Mouse (Mus musculus) hindbrain, embryonic 11.5 days (tissue): ENCODE results near the gene Gm26741. TPM values are rescaled to one million over a fixed set of nuclear protein-coding genes. Genes with fewer than 3 reads are reported as not detected.
A peak's percentile ranks its signal among the peaks of the same experiment; 100 is the strongest.

Experiments used
- ATAC-seq: fragments of 200-750 bp; cut with Nextera tagmentation; 2 replicates; pipeline ENCODE4 v1.8.0; 2017; ENCODE audit warnings: mild to moderate bottlenecking, moderate TSS enrichment, moderate library complexity; ENCODE audit not compliant: low FRiP score
- DNase-seq: peaks from one replicate; pipeline ENCODE4 v3.0.0-alpha.2; 2015; ENCODE audit warnings: low spot score
- H3K27ac ChIP-seq: fragments of 300-500 bp; sonication (generic); 2 replicates; pipeline ENCODE4 v1.5.1; 2014; ENCODE audit warnings: mild to moderate bottlenecking, low read depth, low read length
- H3K27me3 ChIP-seq: fragments of 300-500 bp; sonication (generic); 2 replicates; pipeline ENCODE4 v1.6.1; 2014; ENCODE audit warnings: mild to moderate bottlenecking, low read length, moderate library complexity, mixed read lengths; ENCODE audit not compliant: control insufficient read depth, insufficient read depth
- H3K36me3 ChIP-seq: fragments of 300-500 bp; sonication (generic); 2 replicates; pipeline ENCODE4 v1.6.1; 2014; ENCODE audit warnings: mild to moderate bottlenecking, low read length, moderate library complexity, mixed read lengths; ENCODE audit not compliant: control insufficient read depth, insufficient read depth
- H3K4me1 ChIP-seq: fragments of 300-500 bp; sonication (generic); replicated peaks from 2 replicates; pipeline ENCODE4 v1.6.1; 2014; ENCODE audit warnings: low read length, mixed read lengths; ENCODE audit not compliant: control insufficient read depth, insufficient read depth
- H3K4me2 ChIP-seq: fragments of 300-500 bp; sonication (generic); replicated peaks from 2 replicates; pipeline ENCODE4 v1.6.1; 2014; ENCODE audit warnings: mild to moderate bottlenecking, low read depth, low read length
- H3K4me3 ChIP-seq: fragments of 300-500 bp; sonication (generic); 2 replicates; pipeline ENCODE4 v1.5.1; 2014; ENCODE audit warnings: low read depth, low read length
- H3K9ac ChIP-seq: fragments of 300-500 bp; sonication (generic); 2 replicates; pipeline ENCODE4 v1.6.1; 2014; ENCODE audit warnings: low read depth, low read length
- H3K9me3 ChIP-seq: fragments of 300-500 bp; sonication (generic); 2 replicates; pipeline ENCODE4 v1.6.1; 2016; ENCODE audit warnings: low read length; ENCODE audit not compliant: control insufficient read depth
- WGBS: fragments of 180-500 bp; shearing (Covaris S2); extraction: QIAGEN DNeasy Blood & Tissue Kit; methylation state at CpG from one replicate; pipeline ENCODE4 v1.1.7; 2014; 5-methylcytosine and 5-hydroxymethylcytosine counted together
- polyA plus RNA-seq: library from polyadenylated mRNA; unstranded; fragments of >200 nt; fragmentation: Nextera tagmentation; extraction: Ambion mirVana; gene quantifications from 2 replicates; pipeline ENCODE4 v1.2.1, GENCODE M21; 2014

The Gm26741 gene
- polyA plus RNA-seq, 1 experiment from 2014 or later, result not detected

DNA sequence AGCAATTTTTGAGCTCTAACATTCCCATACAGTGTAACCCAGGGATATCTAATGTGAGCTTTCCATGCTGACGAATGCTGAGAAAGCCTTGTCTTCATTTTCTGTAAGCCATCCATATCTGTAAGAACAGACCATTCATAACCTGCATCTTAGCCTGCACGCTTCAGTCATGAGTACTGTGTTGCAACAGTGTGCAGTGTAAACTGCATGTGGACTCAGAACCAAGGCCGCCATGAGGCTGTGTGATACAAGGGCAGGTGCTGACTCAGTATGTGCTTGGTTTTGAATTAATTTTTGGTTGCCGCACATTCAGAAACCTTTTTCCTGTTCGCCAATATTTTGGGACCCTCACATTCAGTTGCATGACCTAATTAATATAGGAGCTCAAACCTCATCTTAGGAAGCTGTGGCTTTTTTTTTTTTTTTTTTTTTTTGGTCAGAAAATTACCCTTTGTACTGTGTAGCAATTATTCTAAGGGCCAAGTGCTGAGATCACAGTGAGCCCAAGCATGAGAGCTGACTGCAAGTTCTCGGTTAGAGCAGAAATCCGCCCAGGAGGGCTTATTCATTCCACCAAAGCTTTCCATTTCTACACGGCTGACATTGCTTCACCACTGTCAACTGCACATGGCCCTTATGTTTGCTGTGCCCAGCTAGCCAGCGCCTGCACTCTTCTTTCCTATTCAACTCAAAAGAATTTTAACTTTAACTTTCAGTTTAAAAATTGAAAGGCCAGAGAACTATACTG is 2.5 kb downstream of the Gm26741 start:
- no peaks in the 10 kb centered on the region for H3K36me3 ChIP-seq
- H3K4me2 ChIP-seq, result no peak overlapping the region
- no peak for ATAC-seq
- H3K4me1 ChIP-seq, result no peaks in the 10 kb centered on the region
- H3K27ac ChIP-seq, result no peak overlapping the region
- no peaks in the 10 kb centered on the region for H3K9me3 ChIP-seq
- H3K9ac ChIP-seq, result no peak overlapping the region
- 93% methylated on average over 9 of the region's 9 CpGs for WGBS
- H3K27me3 ChIP-seq, result no peaks in the 10 kb centered on the region
- DNase-seq, result no peak
- no peak overlapping the region for H3K4me3 ChIP-seq

DNA sequence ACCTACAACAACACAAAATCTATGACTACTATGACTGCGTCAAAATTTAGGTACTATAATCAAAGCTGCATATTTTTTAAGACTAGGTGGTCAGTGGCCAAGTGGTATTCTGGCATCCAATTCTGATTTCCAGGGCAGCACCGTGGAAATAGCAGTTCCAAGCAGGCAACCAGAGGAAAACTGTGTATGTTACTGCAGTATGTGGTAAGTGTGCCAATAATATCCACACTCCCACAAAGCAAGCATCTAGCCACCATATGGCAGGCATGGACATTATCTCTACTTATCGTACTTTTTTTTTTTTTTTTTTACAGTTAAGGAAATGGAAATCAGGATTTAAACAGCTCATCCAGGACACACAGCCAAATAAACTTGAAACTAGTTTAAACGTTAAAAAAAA is 9.8 kb downstream of the Gm26741 start:
- no peak overlapping the region for H3K4me2 ChIP-seq
- no peaks in the 10 kb centered on the region for H3K9me3 ChIP-seq
- 95% methylated on average over 4 of the region's 4 CpGs for WGBS
- no peak overlapping the region for H3K9ac ChIP-seq
- no peak overlapping the region for H3K4me3 ChIP-seq
- no peaks in the 10 kb centered on the region for H3K36me3 ChIP-seq
- no peak overlapping the region for H3K27ac ChIP-seq
- H3K27me3 ChIP-seq, result no peaks in the 10 kb centered on the region
- DNase-seq (no peak), ATAC-seq (no peak)
- H3K4me1 ChIP-seq, result no peaks in the 10 kb centered on the region

DNA sequence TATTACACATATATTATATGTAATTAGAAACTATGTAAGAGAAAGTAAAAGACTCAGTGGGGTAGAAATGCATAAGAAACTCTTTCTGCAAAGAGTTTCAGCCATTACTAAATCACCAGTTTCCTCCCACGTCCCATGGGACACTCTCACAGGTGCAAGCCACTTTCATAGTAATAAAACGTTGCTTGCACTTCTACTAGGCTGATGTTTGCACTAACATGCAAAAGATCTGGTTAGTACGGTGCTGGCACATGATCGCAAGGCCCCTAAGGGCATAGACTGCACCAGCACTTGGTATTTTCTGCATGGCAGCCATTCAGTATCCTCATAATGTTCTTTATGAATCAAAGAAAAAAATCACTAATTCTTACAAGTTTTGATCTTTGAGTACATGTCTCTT is 15.3 kb downstream of the Gm26741 start:
- no peaks in the 10 kb centered on the region for H3K36me3 ChIP-seq
- H3K4me3 ChIP-seq, result no peak overlapping the region
- no peak overlapping the region for H3K4me2 ChIP-seq
- DNase-seq, result no peak
- 82% methylated on average over 4 of the region's 4 CpGs for WGBS
- H3K4me1 ChIP-seq, result no peaks in the 10 kb centered on the region
- no peaks in the 10 kb centered on the region for H3K9me3 ChIP-seq
- no peak for ATAC-seq
- no peak overlapping the region for H3K27ac ChIP-seq
- no peaks in the 10 kb centered on the region for H3K27me3 ChIP-seq
- no peak overlapping the region for H3K9ac ChIP-seq

DNA sequence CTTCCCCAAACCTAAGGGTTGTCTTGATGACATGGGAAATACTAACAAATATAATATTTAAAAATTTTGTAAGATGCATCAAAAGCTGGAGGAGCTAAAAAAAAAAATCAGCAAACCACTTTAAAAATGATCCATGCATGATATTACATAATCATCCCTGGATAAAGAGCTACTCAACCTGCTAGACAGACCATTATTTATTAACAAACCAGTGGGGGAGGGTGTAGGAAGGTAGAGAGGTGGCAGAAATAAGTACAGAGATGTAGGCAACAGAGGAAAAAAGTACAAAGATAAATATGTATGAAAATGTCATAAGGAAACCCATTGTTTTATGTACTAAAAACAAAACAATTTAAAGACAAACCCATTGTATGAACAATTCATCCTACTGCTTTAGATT is 16.1 kb downstream of the Gm26741 start:
- ATAC-seq, result no peak
- no peak overlapping the region for H3K27ac ChIP-seq
- no peak overlapping the region for H3K4me3 ChIP-seq
- H3K36me3 ChIP-seq, result no peaks in the 10 kb centered on the region
- H3K4me2 ChIP-seq, result no peak overlapping the region
- no peaks in the 10 kb centered on the region for H3K4me1 ChIP-seq
- H3K27me3 ChIP-seq, result no peaks in the 10 kb centered on the region
- H3K9me3 ChIP-seq, result no peaks in the 10 kb centered on the region
- no peak overlapping the region for H3K9ac ChIP-seq
- no peak for DNase-seq

DNA sequence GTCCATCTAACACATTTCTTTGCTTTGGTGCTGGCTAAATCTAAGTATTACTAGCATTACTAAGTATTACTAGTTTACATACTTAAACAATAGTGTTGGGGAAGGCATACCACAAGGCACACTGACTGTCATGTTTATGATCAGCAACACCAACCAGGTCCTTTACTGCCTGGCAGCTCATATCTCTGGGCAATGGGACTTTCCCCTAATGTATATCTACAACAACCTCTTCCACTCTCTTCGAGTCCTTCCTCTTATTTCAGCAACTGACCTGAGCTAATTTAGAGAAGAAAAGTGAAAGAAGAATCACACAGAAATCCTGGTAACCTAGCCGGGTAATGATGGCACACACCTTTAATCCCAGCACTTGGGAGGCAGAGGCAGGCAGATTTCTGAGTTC is 17.9 kb downstream of the Gm26741 start:
- no peaks in the 10 kb centered on the region for H3K27me3 ChIP-seq
- H3K4me1 ChIP-seq, result no peaks in the 10 kb centered on the region
- no peak overlapping the region for H3K27ac ChIP-seq
- WGBS, result 92% methylated on average over 2 of the region's 2 CpGs
- no peak overlapping the region for H3K4me3 ChIP-seq
- no peaks in the 10 kb centered on the region for H3K36me3 ChIP-seq
- no peak for DNase-seq
- no peak overlapping the region for H3K9ac ChIP-seq
- no peak for ATAC-seq
- H3K4me2 ChIP-seq, result no peak overlapping the region
- H3K9me3 ChIP-seq, result no peaks in the 10 kb centered on the region

DNA sequence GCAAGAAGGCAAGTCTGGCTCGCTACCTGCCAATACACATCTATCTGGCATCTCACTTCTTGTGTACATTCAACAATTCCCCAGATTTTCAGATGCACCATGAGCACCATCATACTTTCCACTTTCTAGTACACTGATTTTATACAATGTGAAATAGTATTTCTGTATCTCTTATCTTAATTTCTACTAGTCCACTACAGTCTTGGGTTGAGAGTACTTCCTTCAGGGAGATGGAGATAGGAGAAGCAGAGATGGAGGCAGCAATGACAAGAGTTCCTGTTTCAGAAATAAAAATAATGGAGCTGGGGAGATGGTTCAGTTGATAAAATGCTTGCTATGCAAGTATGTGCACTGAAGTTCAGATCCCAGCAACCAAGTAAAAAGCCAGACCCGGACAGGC is 19.2 kb downstream of the Gm26741 start:
- H3K27ac ChIP-seq, result no peak overlapping the region
- no peak overlapping the region for H3K9ac ChIP-seq
- H3K4me1 ChIP-seq, result no peaks in the 10 kb centered on the region
- H3K27me3 ChIP-seq, result no peaks in the 10 kb centered on the region
- DNase-seq, result no peak
- ATAC-seq, result no peak
- H3K4me3 ChIP-seq, result no peak overlapping the region
- H3K36me3 ChIP-seq, result no peaks in the 10 kb centered on the region
- no peak overlapping the region for H3K4me2 ChIP-seq
- no peaks in the 10 kb centered on the region for H3K9me3 ChIP-seq
- 92% methylated on average over 2 of the region's 2 CpGs for WGBS

DNA sequence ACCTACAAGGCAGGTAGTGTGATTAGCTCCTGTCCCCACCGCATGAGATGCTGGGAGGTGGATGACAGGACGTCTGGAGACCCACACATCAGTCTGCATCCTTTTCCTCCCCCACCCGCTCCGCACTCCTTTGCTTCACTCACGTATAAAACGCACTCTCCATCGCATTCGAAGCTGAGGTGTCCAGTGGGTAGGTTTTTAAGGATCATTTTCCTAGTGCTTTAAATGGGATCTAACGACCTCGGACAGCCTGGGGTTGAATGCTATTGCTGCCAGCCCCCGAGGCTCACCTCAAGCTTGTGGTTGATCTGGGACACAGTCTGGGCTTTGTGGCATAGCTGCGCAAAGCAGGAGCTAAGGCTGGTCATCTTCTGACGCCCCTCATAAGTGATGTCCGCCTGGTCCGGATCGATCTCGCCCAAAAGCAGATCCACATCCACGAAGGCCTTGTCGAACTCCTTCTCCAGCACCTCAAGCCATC is 22.8 kb downstream of the Gm26741 start:
- no peaks in the 10 kb centered on the region for H3K27me3 ChIP-seq
- H3K9me3 ChIP-seq, result no peaks in the 10 kb centered on the region
- peak overlapping the region; percentile 89 for H3K9ac ChIP-seq
- peak overlapping the region; percentile 90 for H3K27ac ChIP-seq
- H3K36me3 ChIP-seq, result no peaks in the 10 kb centered on the region
- no peaks in the 10 kb centered on the region for H3K4me1 ChIP-seq
- peak overlapping the region; percentile 73 for H3K4me3 ChIP-seq
- peak; percentile 78 for ATAC-seq
- no peak for DNase-seq
- H3K4me2 ChIP-seq, result peak overlapping the region; percentile 72
- WGBS, result under 1% methylated on average over 19 of the region's 19 CpGs

DNA sequence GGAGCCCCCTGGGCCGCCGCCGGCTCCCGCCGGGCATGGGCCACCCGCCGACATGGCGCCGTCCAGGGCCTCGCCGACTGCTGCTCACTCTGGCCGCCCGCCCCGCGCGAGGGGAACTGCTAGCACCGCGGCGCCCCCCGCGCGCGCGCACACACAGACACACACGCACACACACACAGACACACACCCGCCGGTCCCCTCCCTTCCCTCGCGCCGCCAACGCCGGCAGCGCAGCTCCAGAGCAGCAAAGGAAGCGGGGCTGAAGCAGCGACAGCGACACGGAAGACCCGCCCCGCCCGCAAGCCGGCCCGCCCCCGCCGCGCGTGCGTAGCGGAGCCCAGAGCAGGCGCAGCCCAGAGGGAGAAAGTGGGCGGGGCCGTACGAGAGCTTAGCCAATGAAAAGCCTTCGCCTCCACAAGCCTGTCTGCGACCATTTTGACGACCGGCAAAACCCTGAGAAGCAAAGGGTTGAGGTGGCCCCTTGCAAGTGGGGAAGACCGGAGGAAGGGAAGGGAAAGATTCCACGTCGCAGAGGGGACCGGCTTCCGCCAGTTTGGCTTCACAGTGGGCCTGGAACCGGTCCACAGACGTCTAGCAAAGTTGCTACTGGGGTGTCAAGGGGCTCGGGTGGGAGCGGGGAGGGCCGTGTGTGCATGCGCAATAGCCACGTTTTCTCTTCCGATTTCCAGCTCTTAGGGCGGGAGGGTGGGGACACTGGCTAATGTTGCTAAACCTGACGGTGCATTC is 23.5 kb downstream of the Gm26741 start, which contains the start of gene Gopc:
TSS of gene Gopc (minus strand) at position 280 of the 747 bp plus-strand sequence.
- DNase-seq (peak; percentile 99), ATAC-seq (peak; percentile 98)
- H3K27me3 ChIP-seq, result no peaks in the 10 kb centered on the region
- peak within 1 kb of the TSS; percentile 72 for H3K4me2 ChIP-seq
- H3K4me1 ChIP-seq, result no peaks in the 10 kb centered on the region
- peak within 1 kb of the TSS; percentile 73 for H3K4me3 ChIP-seq
- H3K9me3 ChIP-seq, result no peaks in the 10 kb centered on the region
- WGBS, result under 1% methylated on average over 62 of the region's 71 CpGs
- no peaks in the 10 kb centered on the region for H3K36me3 ChIP-seq
- H3K27ac ChIP-seq, result peak within 1 kb of the TSS; percentile 90
- peak within 1 kb of the TSS; percentile 89 for H3K9ac ChIP-seq
